Comparison of ENCODE assay signal across 20 mouse cellular contexts in the genomic region with DNA sequence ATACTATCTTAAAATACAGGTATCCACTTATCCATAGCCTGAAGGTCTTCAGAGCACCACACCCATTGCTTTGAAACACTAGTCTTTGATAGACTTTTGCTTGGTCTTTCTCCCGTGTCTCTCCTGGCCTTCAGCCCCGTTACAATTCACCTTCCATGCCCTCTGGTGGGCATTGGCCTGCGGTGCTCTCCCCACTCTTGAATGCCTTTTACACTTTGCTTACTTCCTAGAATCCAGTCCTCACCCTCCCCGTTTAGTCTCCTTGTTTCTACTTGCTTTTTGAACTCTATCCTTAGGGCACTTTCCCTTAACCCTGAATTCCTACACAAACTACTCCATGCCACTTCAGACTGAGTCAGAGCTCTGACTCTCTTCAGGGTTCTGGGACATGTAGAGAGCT.
DNase-seq lines count a peak whose midpoint lies in the region; ATAC-seq and TF ChIP-seq lines count a peak whose summit lies in the region.
"Had no signal": no experiment of that assay in that cellular context is flagged by ENCODE, and none has a peak within 500 bp of the region (broad histone marks: within the 10 kb centered on the region; RNA-seq: fewer than 3 reads in every experiment).

No protein-coding gene starts in this region.

- intact Hi-C loops in heart, postnatal 10 days (cut with DNase I): no loop called here

- no peak overlapping the region for H3K9ac ChIP-seq in kidney, postnatal 0 days (ENCODE audit: low read depth, low read length)
- no peak overlapping the region for H3K9ac ChIP-seq in midbrain, embryonic 11.5 days (ENCODE audit: low read length)
- H3K9ac ChIP-seq in midbrain, embryonic 13.5 days (replicated peaks): no peak overlapping the region
- H3K9ac ChIP-seq: heart, embryonic 15.5 days had no signal

- TF ChIP-seq POLR2A in kidney, adult 2 months (IDR thresholded peaks at IDR 0.05; ENCODE audit: low read depth, low read length): no peak

- no peak overlapping the region for H3K4me2 ChIP-seq in kidney, postnatal 0 days (ENCODE audit: low read length)
- no peak overlapping the region for H3K4me2 ChIP-seq in midbrain, embryonic 11.5 days
- H3K4me2 ChIP-seq in midbrain, embryonic 13.5 days (replicated peaks): no peak overlapping the region
- H3K4me2 ChIP-seq: heart, embryonic 11.5 days; heart, embryonic 15.5 days had no signal

- TF ChIP-seq CTCF in kidney, postnatal 0 days (IDR thresholded peaks at IDR 0.05; ENCODE audit: low read depth): peak; percentile 49; the same call in 1 of the 2 replicates
- TF ChIP-seq CTCF in kidney, adult 2 months (conservative IDR thresholded peaks at IDR 0.05; ENCODE audit: insufficient read depth, insufficient read length, low read depth, low read length): no peak

- ATAC-seq in kidney, postnatal 0 days (replicated peaks; ENCODE audit: low FRiP score, low read depth): no peak
- ATAC-seq in midbrain, embryonic 11.5 days (ENCODE audit: low FRiP score): no peak
- no peak for ATAC-seq in midbrain, embryonic 13.5 days
- ATAC-seq: forebrain, embryonic 14.5 days; hindbrain, embryonic 16.5 days had no signal

- DNase-seq in heart, adult 11 months: peak; percentile 43
- DNase-seq in heart, postnatal 10 days: no peak
- peak; percentile 14 for DNase-seq in kidney, postnatal 0 days (ENCODE audit: low spot score)
- DNase-seq in kidney, adult 2 months: no peak
- DNase-seq in midbrain, embryonic 11.5 days (ENCODE audit: low spot score, missing footprints): peak; percentile 77
- no peak for DNase-seq in layer of hippocampus, adult 18-20 months (ENCODE audit: low spot score in 2 of 2)
- DNase-seq: adrenal gland, adult 8-10 months; adrenal gland, postnatal 36 days; cerebellum, adult 11-12 months; cerebellum, adult 9-11 months; gastrocnemius, postnatal 36 days; heart, adult 18-20 months; heart, postnatal 36 days had no signal

- no peaks in the 10 kb centered on the region for H3K4me1 ChIP-seq in kidney, postnatal 0 days (replicated peaks; ENCODE audit: insufficient read depth, low read length)
- H3K4me1 ChIP-seq in kidney, adult 2 months (ENCODE audit: control insufficient read depth, insufficient read depth, low read length): no peaks in the 10 kb centered on the region
- peaks cover 5% of the 10 kb centered on the region for H3K4me1 ChIP-seq in midbrain, embryonic 11.5 days (ENCODE audit: control insufficient read depth, insufficient read depth, low read length)
- peaks cover 4% of the 10 kb centered on the region for H3K4me1 ChIP-seq in midbrain, embryonic 13.5 days (replicated peaks)
- H3K4me1 ChIP-seq: heart, embryonic 15.5 days had no signal

- H3K27ac ChIP-seq in kidney, postnatal 0 days: no peak overlapping the region
- H3K27ac ChIP-seq in kidney, adult 2 months (ENCODE audit: insufficient read depth, low read depth, low read length): no peak overlapping the region
- no peak overlapping the region for H3K27ac ChIP-seq in midbrain, embryonic 11.5 days (ENCODE audit: low read depth, low read length)
- no peak overlapping the region for H3K27ac ChIP-seq in midbrain, embryonic 13.5 days
- H3K27ac ChIP-seq: embryonic facial prominence, embryonic 10.5 days; heart, embryonic 15.5 days had no signal

- H3K9me3 ChIP-seq in kidney, postnatal 0 days (replicated peaks; ENCODE audit: low read length): no peaks in the 10 kb centered on the region
- H3K9me3 ChIP-seq in midbrain, embryonic 11.5 days (ENCODE audit: control insufficient read depth, low read length): no peaks in the 10 kb centered on the region
- H3K9me3 ChIP-seq in midbrain, embryonic 13.5 days: no peaks in the 10 kb centered on the region
- H3K9me3 ChIP-seq: embryonic facial prominence, embryonic 10.5 days; heart, embryonic 15.5 days had no signal

- no peaks in the 10 kb centered on the region for H3K27me3 ChIP-seq in kidney, postnatal 0 days (ENCODE audit: insufficient read depth, low read length)
- no peaks in the 10 kb centered on the region for H3K27me3 ChIP-seq in kidney, adult 2 months (replicated peaks; ENCODE audit: control insufficient read depth, insufficient read depth, low read length)
- no peaks in the 10 kb centered on the region; the same call in 1 of the 2 replicates for H3K27me3 ChIP-seq in midbrain, embryonic 11.5 days (ENCODE audit: control insufficient read depth, insufficient read depth, low read length)
- peaks cover 7% of the 10 kb centered on the region; the same call in 1 of the 2 replicates for H3K27me3 ChIP-seq in midbrain, embryonic 13.5 days
- H3K27me3 ChIP-seq: heart, embryonic 15.5 days had no signal

- H3K36me3 ChIP-seq in kidney, postnatal 0 days (ENCODE audit: insufficient read depth, low read length): no peaks in the 10 kb centered on the region
- H3K36me3 ChIP-seq in kidney, adult 2 months (ENCODE audit: control insufficient read depth, insufficient read depth, low read length): no peaks in the 10 kb centered on the region
- H3K36me3 ChIP-seq in midbrain, embryonic 11.5 days (ENCODE audit: control insufficient read depth, insufficient read depth, low read length): no peaks in the 10 kb centered on the region
- H3K36me3 ChIP-seq in midbrain, embryonic 13.5 days: no peaks in the 10 kb centered on the region
- H3K36me3 ChIP-seq: embryonic facial prominence, embryonic 10.5 days; G1E; heart, embryonic 15.5 days had no signal

- WGBS in kidney, postnatal 0 days: 62% methylated on average over 4 of the region's 4 CpGs
- 29% methylated on average over 4 of the region's 4 CpGs for WGBS in kidney, adult 2 months
- 66% methylated on average over 4 of the region's 4 CpGs for WGBS in midbrain, embryonic 11.5 days
- WGBS in midbrain, embryonic 13.5 days: 56% methylated on average over 4 of the region's 4 CpGs

- H3K4me3 ChIP-seq in kidney, postnatal 0 days (replicated peaks; ENCODE audit: low read depth, low read length): no peak overlapping the region
- H3K4me3 ChIP-seq in kidney, adult 2 months (ENCODE audit: insufficient read depth, low read depth, low read length): no peak overlapping the region
- no peak overlapping the region for H3K4me3 ChIP-seq in midbrain, embryonic 11.5 days (ENCODE audit: low read depth, low read length)
- H3K4me3 ChIP-seq in midbrain, embryonic 13.5 days (replicated peaks): no peak overlapping the region
- H3K4me3 ChIP-seq: embryonic facial prominence, embryonic 10.5 days; heart, embryonic 15.5 days had no signal

Comparison
In these comparisons a context has a peak if more than half of its experiments do, and no peak if none do; other contexts are left out.
1. DNase-seq: peak in heart, adult 11 months (single experiment), kidney, postnatal 0 days (single experiment) and midbrain, embryonic 11.5 days (single experiment); none in heart, postnatal 10 days (0 of 2), kidney, adult 2 months (single experiment) and layer of hippocampus, adult 18-20 months (0 of 2).